Mouse (Mus musculus): ENCODE measurements around the gene Nptxr.

Nptxr gene

DNA sequence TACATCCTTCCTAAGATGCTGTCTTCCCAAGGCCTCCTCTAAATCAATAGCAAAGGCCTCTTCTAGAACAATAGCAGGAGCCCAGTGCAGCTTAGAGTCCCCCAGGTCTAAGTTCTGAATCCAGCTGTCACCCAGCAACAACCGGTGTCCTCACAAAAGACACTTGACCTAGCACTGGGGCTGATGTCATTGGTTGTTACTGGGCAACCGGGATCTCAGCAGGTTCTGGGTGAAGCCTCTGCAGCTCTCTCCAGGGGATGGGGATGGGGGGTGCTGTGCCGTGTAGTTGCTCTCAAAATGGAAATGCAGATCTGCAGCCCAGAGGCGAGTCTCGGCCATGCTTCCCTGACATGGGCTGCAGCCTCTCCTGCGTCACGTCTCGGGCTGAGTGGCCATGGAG is 16.8 kb downstream of the Nptxr start:
- no peak for DNase-seq

GRCm38 (mm10) chr15:79785056-79785455 is 19.5 kb downstream of the Nptxr start:
- no peak for DNase-seq

DNA sequence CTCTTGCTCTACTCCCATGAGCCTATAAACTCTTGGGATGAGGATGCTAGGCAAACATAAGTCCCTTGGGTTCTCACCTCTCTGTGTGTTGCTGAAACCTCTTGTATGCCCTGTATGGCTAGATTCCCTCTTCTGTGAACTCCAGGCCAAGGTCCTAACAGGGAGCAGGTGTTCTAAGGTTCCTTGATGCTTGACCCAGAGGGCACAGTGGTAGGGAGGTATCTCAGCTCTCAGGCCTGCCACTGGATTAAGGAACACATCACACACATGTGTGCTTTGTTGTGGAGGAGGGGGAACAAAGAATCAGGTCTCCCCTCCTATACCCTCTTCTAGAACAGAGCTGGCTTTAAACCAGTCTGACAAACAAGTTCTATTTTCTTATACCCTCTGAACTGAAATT is 26.8 kb downstream of the Nptxr start, which contains the start of gene Dnal4:
TSS of gene Dnal4 (minus strand) at position 101 of the 400 bp plus-strand sequence.
- DNase-seq: no peak

GRCm38 (mm10) chr15:79775662-79776061 is 28.9 kb downstream of the Nptxr start:
- no peak for DNase-seq

DNA sequence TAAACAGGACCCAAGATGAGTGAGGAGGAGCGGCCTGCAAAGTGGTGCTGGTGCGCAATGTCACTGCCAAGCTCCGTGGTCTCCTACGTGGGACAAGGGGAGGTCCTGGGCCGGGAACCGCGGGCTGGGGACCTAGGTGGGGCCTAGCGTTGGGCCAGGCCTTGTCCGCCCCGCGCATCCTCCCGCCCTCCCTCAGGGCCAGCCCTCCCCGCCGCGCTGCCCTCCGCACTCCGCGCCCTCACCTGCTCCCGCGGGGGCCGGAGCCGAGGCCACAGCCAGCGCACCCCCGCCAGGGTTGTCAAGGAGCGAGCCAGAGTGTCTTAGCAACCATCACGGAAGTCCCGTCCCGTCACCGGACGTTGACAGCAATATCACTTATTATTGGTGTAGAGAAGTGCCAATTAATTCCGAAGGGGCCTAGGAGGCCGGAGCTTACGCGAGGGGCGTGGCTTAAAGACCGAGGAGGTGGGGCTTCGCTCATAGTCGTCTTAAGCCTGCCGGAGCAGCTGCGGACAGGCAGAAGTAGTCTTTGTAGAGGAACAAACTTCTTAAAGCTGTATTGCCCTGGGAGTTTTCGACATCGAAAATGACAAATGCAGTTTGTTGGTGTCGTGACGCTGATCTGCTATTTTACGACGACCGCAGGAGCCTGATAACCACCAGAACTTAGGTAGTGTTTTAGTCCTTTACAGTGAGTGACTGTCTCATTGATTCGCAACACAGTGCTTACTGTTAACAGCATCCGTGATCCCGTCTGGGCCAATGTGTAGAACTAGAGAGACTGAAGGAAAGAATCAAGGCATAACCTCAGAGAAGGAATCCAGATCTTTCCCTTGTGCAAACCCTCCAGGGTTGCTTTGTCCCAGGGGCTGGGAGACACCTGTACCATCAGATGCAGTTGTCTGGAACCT is 30.2 kb downstream of the Nptxr start:
- peak; percentile 95 for DNase-seq

DNA sequence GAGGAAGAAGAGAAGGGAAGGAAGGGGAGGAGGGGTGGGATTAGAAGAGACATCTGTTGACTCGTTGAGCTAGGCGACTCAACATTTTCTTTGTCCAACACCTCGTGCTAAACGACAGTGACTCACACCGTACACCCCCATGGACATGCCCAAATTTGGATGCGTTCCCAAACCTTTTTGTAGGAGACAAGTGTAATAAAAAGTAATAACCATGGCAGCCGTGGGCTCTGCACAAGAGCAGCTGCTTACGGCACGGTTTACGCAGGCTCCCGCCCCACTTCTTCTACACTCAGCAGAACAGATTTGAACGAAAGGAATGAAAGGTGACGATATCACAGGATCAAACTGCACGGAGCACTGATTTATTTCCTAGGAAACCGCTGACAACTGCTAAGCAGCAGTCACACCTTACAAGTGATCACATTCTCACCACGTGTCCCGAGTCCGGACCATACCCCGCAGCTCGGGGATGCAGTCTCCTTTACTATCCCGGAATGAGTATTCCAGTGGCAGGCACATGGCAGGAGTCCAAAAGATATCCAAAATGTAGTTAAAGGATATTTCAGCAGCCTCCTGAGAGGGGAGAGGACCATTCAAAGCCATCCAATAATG is 33.8 kb downstream of the Nptxr start:
- DNase-seq: no peak

DNA sequence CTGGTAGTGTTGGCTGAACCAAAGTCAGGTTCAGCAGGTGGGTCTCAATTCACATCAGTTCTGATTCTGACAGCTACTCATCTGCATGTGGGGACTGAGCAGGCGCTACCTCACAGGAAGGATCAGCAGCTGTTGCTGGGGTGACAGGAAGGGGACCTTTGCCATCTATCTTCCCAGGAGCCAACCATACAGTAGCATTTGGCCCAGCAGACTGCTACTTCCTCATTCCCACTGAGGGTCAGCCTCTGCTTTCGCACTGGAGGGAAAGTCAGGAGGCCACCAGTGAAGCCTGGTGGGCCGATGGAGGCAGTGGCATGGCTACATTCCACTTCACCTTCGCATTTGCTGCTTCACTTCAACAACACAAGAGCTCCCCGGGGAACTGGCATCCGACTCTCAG is 36.3 kb downstream of the Nptxr start:
- DNase-seq: no peak

GRCm38 (mm10) chr15:79767327-79767961 is 37.1 kb downstream of the Nptxr start:
- DNase-seq: no peak

- no peak for DNase-seq
Measured at GRCm38 (mm10) chr15:79766586-79767071, 37.9 kb downstream of the Nptxr start.

DNA sequence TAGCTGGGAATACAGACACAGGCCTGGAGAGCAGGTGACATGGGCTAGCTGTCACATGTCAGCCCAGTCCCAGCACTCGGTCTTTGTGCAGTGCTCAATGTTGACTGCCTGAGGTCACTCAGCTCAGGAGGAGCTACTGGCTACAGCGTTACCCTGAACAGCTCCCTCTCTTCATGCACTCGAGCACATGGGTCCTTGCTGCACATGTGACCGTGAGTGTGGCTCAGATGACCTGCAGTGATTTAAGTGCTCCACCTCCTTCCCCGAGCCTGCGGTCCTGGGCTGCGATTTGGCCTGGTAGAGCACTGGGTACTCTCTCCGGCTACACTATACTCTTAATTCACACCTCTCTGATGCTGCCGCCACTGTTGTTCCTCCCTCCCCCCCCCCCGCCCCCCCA is 38.4 kb downstream of the Nptxr start:
- no peak for DNase-seq

DNA sequence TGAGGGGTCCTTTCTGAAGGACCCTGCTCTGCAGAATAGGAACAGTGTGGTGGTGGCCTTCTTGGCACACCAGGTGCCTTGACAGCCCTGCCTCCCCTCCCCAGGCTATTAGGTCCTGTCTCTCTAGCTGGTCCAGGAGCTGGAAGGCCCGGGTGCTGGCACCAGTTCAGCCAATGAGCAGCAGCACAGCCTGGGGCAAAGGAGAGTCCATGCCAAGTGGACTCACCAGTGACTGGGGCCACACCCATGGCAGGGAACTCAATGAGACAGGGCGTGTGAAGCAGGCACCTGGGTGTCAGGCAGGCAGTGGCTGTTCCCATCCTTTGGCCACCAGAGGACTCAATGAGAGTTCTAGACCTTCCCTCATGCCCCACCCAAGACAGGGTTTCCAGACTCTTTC is 39.2 kb downstream of the Nptxr start:
- DNase-seq: peak; percentile 65

DNA sequence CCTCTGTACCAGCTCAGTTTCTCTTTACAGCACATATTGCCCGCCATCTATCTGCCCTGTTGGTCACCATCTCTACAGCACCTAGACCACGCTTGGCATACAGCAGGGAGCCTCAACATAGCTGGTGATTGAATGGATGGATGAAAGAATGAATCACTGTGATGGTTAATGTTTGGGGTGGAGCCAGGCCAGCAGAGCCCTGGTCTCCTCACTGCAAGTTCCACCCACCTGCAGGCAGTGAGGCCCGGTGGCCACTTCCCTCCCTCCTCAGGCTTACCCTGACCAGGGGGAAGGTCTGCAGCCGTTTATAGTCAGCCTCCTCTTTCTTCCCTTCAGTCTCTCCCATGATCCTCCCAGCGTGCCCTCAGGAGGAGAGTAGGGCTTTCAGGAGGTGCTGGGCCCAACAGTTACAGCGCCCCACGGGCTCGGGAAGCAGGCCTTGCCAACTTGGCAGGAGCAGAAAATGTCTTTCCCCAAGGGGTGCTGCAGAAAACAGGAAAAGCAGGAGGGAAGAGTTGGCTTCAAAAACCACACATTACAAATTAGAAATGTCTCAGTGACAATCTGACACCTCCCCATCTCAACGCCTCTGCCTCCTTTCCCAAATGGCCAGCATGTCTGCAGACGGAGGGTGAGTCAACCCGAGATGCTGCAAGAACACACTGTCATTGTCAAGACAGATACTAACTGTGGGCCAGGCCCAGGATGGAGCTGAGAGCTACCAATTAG is 39.9 kb downstream of the Nptxr start:
- DNase-seq: peak; percentile 53

DNA sequence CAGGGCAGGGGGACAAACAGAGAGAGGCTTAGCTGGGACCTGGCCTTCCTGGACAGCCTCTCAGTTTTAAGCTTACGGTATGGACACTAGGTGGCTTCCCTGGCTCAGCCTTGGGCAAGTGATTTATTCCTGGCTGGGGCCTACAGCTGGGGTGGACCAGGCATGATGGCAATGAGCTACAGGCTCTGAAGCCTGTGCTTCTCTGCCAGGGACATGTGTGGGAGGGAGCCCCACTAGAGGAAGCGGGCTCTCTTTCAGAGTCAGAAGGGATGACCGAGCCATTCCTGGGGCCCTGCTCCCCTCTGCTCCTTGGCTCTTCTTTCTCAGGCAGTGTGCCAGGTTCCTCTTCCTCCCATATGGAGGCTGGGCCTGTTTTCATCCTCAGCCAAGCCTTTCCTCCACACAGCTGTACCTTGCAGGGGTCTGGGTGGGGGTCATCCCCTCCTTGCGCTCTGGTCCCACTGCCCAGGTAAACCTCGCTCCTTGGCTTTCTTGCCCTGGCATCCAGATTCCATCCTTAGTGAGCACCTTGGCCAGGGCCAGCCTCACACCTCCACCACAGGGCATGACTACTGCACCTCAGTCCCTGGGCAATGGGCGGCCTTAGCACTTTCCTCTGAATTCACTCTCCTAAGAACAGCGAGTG is 40.8 kb downstream of the Nptxr start:
- peak; percentile 77 for DNase-seq

- DNase-seq: no peak
Measured at GRCm38 (mm10) chr15:79763001-79763400, 41.6 kb downstream of the Nptxr start.

DNA sequence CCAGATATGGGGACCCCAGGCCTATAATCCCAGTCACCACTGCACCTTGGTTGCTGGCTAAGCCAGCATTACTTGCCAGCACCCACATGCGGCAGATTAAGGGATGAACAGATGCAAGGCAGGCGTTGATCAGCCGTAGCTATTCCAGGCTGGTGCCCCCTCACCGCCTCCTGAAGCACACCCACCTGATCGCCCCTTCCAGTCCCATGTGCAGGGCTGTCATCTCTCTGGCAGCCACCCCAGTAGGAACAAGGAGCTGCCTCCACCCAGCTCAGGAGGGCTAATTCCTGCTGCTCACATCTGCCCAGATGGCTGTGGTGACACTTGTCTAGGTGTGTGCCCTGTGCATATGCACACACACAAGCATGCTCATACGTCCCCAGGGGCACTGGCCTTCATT is 43.6 kb downstream of the Nptxr start:
- no peak for DNase-seq

- no peak for DNase-seq
Measured at GRCm38 (mm10) chr15:79757118-79757517, 47.4 kb downstream of the Nptxr start.

DNA sequence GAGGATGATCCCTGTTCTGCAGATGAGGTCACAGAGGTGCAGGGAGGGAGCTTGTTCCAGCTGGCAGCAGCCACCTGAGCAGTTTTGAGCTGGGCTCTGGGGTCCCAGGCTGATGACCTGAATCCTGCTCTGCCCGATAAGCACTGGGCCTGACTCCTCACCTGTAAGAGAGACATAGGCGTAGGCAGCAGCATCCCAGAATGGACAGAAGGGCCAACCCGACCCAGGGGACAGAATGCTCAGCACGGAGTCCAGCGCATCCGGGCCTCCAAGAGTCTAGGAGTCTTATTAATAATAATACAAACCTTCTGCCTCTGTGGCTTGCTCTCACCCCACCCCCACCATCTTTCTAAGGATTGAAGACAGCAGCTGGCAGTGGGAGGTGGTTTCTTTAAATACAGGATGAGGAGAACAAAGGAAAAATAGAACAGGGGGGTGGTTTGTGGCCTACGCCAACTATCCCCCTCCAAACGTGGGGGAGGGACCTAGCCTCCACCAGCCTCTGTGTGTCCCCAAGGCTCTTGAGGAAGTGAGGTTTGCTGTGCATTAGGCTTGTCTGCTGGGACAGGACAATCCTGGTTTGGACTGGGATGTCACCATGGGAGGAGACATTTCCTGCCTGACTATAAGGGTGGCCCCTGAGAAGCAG is 48.5 kb downstream of the Nptxr start:
- no peak for DNase-seq

GRCm38 (mm10) chr15:79755176-79755575 is 49.4 kb downstream of the Nptxr start:
- no peak for DNase-seq

DNA sequence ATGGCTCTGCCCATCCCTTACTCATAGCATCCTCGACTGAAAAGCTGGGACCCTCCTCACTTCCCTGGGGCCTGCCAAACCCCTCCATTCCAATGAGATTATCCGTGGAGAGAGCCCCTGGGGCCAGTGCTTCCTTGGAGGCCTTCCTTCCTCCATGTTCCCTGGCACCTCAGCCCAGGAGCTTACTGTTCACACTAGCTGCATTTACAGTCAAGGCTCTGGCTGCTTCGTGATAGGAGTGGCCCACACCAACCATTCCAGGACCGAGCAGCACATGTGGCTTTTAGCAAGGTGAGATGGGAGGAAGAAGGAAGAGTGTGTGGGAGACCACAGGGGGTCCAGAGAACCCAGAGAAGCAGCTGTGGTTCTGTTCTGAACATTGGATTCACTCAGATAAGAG is 50.7 kb downstream of the Nptxr start:
- DNase-seq: no peak

GRCm38 (mm10) chr15:79753420-79753752 is 51.2 kb downstream of the Nptxr start:
- no peak for DNase-seq

DNA sequence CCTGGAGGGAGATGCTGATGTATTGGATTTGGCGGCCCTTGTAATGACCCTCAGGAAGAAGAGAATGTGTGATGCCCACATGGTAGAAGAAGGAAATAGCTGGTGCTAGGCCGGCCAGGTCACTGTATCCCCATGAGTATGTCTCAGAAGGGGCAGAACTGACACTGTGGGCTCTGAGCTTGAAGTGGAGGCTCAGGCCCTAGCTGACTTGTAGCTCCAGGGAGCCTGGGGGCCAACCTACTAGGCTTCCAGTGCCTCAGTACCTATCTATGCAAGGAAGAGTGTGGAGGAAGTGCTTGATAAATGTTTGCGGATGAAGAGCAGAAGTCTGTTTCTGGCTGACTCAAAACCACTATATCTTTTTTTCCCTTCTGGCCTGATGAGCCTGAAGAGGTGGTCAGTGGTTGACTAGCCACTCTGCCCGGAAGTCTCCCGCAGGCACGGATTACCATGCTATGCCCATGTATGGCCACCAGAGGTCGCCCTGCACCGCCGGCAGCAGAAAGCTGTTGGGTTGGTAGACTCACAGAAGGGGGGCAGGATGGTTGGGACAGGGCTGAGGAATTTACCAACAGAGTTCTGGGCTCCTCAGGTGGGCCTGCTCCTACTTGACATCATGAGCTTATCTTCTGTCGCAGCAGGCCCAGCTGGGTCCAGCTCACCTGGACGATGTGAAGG is 51.7 kb downstream of the Nptxr start:
- peak; percentile 79 for DNase-seq
